8 mouse cellular contexts compared by ENCODE assay signal in the genomic region with DNA sequence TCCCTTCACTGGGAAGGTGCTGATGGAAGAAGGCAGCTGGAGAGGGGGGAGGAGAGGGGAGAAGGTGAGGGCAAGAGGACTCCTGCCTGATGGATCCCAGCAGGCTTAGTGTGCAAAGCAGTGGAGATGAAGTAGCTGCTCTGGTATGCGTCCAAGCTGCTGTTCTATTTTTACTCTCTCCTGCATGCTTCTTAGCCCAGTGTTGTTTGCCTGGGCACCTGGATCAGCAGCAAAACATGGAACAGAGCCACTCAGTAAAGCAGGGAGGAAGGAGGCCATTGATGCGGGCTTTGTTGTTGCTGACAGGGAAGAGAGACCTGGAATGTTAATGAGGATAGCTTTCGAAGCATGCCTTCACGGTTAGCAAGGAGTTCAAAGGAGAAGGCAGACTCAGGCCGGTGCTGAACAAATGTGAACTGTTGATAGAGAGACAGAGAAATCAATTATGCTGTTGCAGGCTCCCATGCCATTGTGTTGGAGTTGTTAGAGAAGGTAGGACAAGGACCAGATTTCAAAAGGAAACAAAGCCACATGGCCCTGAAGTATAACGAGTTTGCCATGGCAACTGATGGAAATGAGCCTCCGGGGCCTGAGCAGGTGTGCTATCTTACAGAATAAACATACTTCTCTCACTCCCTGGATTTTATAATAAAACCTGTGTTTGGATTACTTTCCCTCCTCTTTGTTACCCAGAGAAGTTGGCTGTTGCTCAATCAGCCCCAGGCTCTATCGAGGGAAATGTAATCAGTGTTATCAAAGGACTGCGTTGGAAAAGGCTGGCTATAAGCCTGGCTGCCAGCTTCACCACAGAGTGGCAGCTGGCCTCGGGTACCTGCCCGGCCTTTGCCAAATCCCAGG. TPM values are rescaled to one million over a fixed set of nuclear protein-coding genes. Genes with fewer than 3 reads are reported as not detected.
DNase-seq lines count a peak whose midpoint lies in the region; ATAC-seq lines count a peak whose summit lies in the region.

No protein-coding gene starts in this region.

- peak; percentile 86 for ATAC-seq in embryonic facial prominence, embryonic 11.5 days (replicated peaks; ENCODE audit: insufficient number of reproducible peaks, low FRiP score, low TSS enrichment, low read depth)
- peak; percentile 89 for ATAC-seq in heart, embryonic 12.5 days (ENCODE audit: insufficient number of reproducible peaks, low FRiP score)
- peak; percentile 91 for ATAC-seq in kidney, embryonic 15.5 days (replicated peaks; ENCODE audit: low FRiP score)

- H3K27me3 ChIP-seq in embryonic facial prominence, embryonic 11.5 days (ENCODE audit: control insufficient read depth, insufficient read depth, low read length): no peaks in the 10 kb centered on the region
- no peaks in the 10 kb centered on the region for H3K27me3 ChIP-seq in heart, embryonic 12.5 days (replicated peaks)
- H3K27me3 ChIP-seq in kidney, embryonic 15.5 days: no peaks in the 10 kb centered on the region

- peaks cover 15% of the 10 kb centered on the region for H3K4me1 ChIP-seq in embryonic facial prominence, embryonic 11.5 days (ENCODE audit: control insufficient read depth, insufficient read depth, low read length)
- peaks cover 54% of the 10 kb centered on the region for H3K4me1 ChIP-seq in heart, embryonic 12.5 days (replicated peaks)
- H3K4me1 ChIP-seq in kidney, embryonic 15.5 days: peaks cover 37% of the 10 kb centered on the region

- peak overlapping the region; percentile 37 for H3K27ac ChIP-seq in embryonic facial prominence, embryonic 11.5 days (replicated peaks; ENCODE audit: low read depth, low read length)
- peak overlapping the region; percentile 93 for H3K27ac ChIP-seq in heart, embryonic 12.5 days (ENCODE audit: poor library complexity, severe bottlenecking)
- H3K27ac ChIP-seq in kidney, embryonic 15.5 days: peak overlapping the region; percentile 94

- DNase-seq in left cerebral cortex, adult 18-20 months (ENCODE audit: low spot score in 2 of 2): peak; percentile 14 to 18
- no peak for DNase-seq in left cerebral cortex, adult 11 months (ENCODE audit: low spot score)
- peak; percentile 72 for DNase-seq in embryonic facial prominence, embryonic 11.5 days (ENCODE audit: low spot score)
- DNase-seq in lung, postnatal 25 days (ENCODE audit: low spot score): peak; percentile 71
- DNase-seq in right cerebral cortex, postnatal 14 days: peak; percentile 9
- DNase-seq in testis, postnatal 14 days (ENCODE audit: low spot score): no peak

- no peaks in the 10 kb centered on the region for H3K36me3 ChIP-seq in embryonic facial prominence, embryonic 11.5 days (replicated peaks; ENCODE audit: control insufficient read depth, insufficient read depth, low read depth, low read length)
- peaks cover 7% of the 10 kb centered on the region; the same call in 1 of the 2 replicates for H3K36me3 ChIP-seq in heart, embryonic 12.5 days
- peaks cover 5% of the 10 kb centered on the region for H3K36me3 ChIP-seq in kidney, embryonic 15.5 days

- no peak overlapping the region for H3K4me2 ChIP-seq in embryonic facial prominence, embryonic 11.5 days (ENCODE audit: low read depth, low read length)
- peak overlapping the region; percentile 30 for H3K4me2 ChIP-seq in heart, embryonic 12.5 days
- peak overlapping the region; percentile 31 for H3K4me2 ChIP-seq in kidney, embryonic 15.5 days

- H3K9ac ChIP-seq in embryonic facial prominence, embryonic 11.5 days (replicated peaks; ENCODE audit: low read length): peak overlapping the region; percentile 28
- peak overlapping the region; percentile 26; the same call in 1 of the 2 replicates for H3K9ac ChIP-seq in heart, embryonic 12.5 days
- H3K9ac ChIP-seq in kidney, embryonic 15.5 days: no peak overlapping the region

- no peaks in the 10 kb centered on the region for H3K9me3 ChIP-seq in embryonic facial prominence, embryonic 11.5 days (replicated peaks; ENCODE audit: control insufficient read depth, low read length)
- 0 out of 2 replicates have a peak, but pooled peaks cover 3% of the 10 kb centered on the region for H3K9me3 ChIP-seq in heart, embryonic 12.5 days (replicated peaks)
- no peaks in the 10 kb centered on the region for H3K9me3 ChIP-seq in kidney, embryonic 15.5 days (replicated peaks)

- no peak overlapping the region for H3K4me3 ChIP-seq in embryonic facial prominence, embryonic 11.5 days (ENCODE audit: low read depth, low read length)
- H3K4me3 ChIP-seq in heart, embryonic 12.5 days: no peak overlapping the region
- no peak overlapping the region for H3K4me3 ChIP-seq in kidney, embryonic 15.5 days (replicated peaks)

- whole genome bisulfite sequencing in embryonic facial prominence, embryonic 11.5 days: 8% methylated on average over 11 of the region's 11 CpGs
- WGBS in heart, embryonic 12.5 days: 6% methylated on average over 11 of the region's 11 CpGs
- 9% methylated on average over 11 of the region's 11 CpGs for WGBS in kidney, embryonic 15.5 days

RNA-seq across cellular contexts. Expression of gene Traf3ip2, which starts 46.9 kb away (rescaled TPM):
- 1 to 10 TPM in 1 of 2 experiments, under 1 TPM in 1; 0.91 to 1.3 TPM for total RNA-seq in left cerebral cortex, adult 18-20 months (2021)
- 12.5 and 15.9 TPM in 2 replicates for polyA plus RNA-seq in embryonic facial prominence, embryonic 11.5 days (2014; fragmentation: Nextera tagmentation; extraction: Ambion mirVana)
- polyA plus RNA-seq in heart, embryonic 12.5 days (2016; fragmentation: Nextera tagmentation; extraction: Ambion mirVana): 10.9 and 11.7 TPM in 2 replicates
- 15.9 and 18.5 TPM in 2 replicates for polyA plus RNA-seq in kidney, embryonic 15.5 days (2015; fragmentation: Nextera tagmentation; extraction: Ambion mirVana)

Comparison
In these comparisons a context has a peak if more than half of its experiments do, and no peak if none do; other contexts are left out.
1. DNase-seq: peak in left cerebral cortex, adult 18-20 months (2 of 2), embryonic facial prominence, embryonic 11.5 days (single experiment), lung, postnatal 25 days (single experiment) and right cerebral cortex, postnatal 14 days (single experiment); none in left cerebral cortex, adult 11 months (single experiment) and testis, postnatal 14 days (single experiment).
2. H3K27ac ChIP-seq: peak in every context shown above with its lines; median percentile 94 in kidney, embryonic 15.5 days; 93 in heart, embryonic 12.5 days; 37 in embryonic facial prominence, embryonic 11.5 days.
3. Peak in every context shown above with its lines, with median percentiles within 50 percentile points of each other: ATAC-seq.